Mouse (Mus musculus): ENCODE data around the gene Syce1.

DNA sequence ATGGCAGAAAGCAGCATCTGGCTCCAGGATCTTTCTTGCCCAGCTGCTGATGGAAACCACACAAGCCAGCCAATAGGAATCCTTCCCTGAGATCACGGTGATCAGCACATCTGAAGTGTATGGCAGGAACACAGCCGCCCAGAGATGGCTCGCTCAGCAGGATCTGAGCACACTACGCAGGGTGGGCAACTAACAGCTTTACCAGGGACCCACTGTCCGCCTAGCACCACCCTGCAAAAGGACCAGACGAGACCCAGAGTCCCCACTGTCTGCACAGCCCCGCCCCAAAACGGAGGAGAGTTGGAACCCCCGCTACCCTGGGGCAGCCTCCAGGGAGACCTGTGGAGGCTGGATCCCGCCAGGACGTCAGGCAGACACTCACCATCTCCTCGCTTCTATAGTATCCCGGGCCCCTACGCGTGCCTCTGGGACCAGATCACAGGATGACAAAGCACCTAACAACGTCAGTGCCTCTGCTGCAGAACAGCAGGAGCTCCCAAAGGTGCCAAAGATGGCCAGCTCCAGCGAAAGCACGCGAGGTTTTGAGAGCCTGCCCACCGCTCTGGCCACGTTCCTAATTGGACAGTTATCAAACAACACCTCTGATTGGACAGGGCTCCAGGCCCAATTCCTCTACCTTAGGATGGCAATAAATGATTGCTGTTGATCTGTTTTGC, 34.1 kb upstream of the Syce1 start, which contains the start of gene Zfp941:
- no peak for TF ChIP-seq CTCF (IDR thresholded peaks at IDR 0.05; ENCODE audit: low read depth)
- no peak for TF ChIP-seq EP300 (IDR thresholded peaks at IDR 0.05; ENCODE audit: low read depth)
